21 mouse cellular contexts compared by ENCODE assay signal in genomic region chr3:91263540-91263939, GRCm38 (mm10).
DNase-seq lines count a peak whose midpoint lies in the region; ATAC-seq and TF ChIP-seq lines count a peak whose summit lies in the region.
"Had no signal": no experiment of that assay in that cellular context is flagged by ENCODE, and none has a peak within 500 bp of the region (broad histone marks: within the 10 kb centered on the region; RNA-seq: fewer than 3 reads in every experiment).

No protein-coding gene starts in this region.

- 13% methylated on average over 1 of the region's 1 CpGs for WGBS in forebrain, embryonic 13.5 days
- WGBS in hindbrain, embryonic 14.5 days: 0% methylated on average over 1 of the region's 1 CpGs
- 0% methylated on average over 1 of the region's 1 CpGs for WGBS in midbrain, embryonic 15.5 days
- WGBS in limb, embryonic 10.5 days: 18% methylated on average over 1 of the region's 1 CpGs

- TF ChIP-seq CTCF in brain, embryonic 14.5 days (IDR thresholded peaks at IDR 0.05; ENCODE audit: borderline replicate concordance, extremely low read depth, insufficient read depth, insufficient read length): no peak

- H3K27ac ChIP-seq in forebrain, embryonic 13.5 days: no peak overlapping the region
- no peak overlapping the region for H3K27ac ChIP-seq in hindbrain, embryonic 14.5 days
- H3K27ac ChIP-seq in midbrain, embryonic 15.5 days: no peak overlapping the region
- no peak overlapping the region for H3K27ac ChIP-seq in limb, embryonic 10.5 days
- H3K27ac ChIP-seq: embryonic facial prominence, embryonic 15.5 days; gastrocnemius, adult 2 months; kidney, postnatal 0 days; liver, embryonic 14.5 days; lung, embryonic 15.5 days; macrophage had no signal

- peaks cover 5% of the 10 kb centered on the region; the same call in 1 of the 2 replicates for H3K4me1 ChIP-seq in forebrain, embryonic 13.5 days
- no peaks in the 10 kb centered on the region for H3K4me1 ChIP-seq in hindbrain, embryonic 14.5 days (replicated peaks; ENCODE audit: control insufficient read depth, insufficient read depth, low read length)
- no peaks in the 10 kb centered on the region for H3K4me1 ChIP-seq in midbrain, embryonic 15.5 days
- no peaks in the 10 kb centered on the region for H3K4me1 ChIP-seq in limb, embryonic 10.5 days
- H3K4me1 ChIP-seq: embryonic facial prominence, embryonic 15.5 days; lung, embryonic 15.5 days had no signal

- H3K36me3 ChIP-seq in forebrain, embryonic 13.5 days (ENCODE audit: poor library complexity, severe bottlenecking): no peaks in the 10 kb centered on the region
- H3K36me3 ChIP-seq in hindbrain, embryonic 14.5 days (replicated peaks; ENCODE audit: control insufficient read depth, insufficient read depth): no peaks in the 10 kb centered on the region
- H3K36me3 ChIP-seq in midbrain, embryonic 15.5 days (replicated peaks): no peaks in the 10 kb centered on the region
- no peaks in the 10 kb centered on the region for H3K36me3 ChIP-seq in limb, embryonic 10.5 days
- H3K36me3 ChIP-seq: embryonic facial prominence, embryonic 15.5 days; lung, embryonic 15.5 days had no signal

- H3K4me3 ChIP-seq in forebrain, embryonic 13.5 days: no peak overlapping the region
- no peak overlapping the region for H3K4me3 ChIP-seq in hindbrain, embryonic 14.5 days (replicated peaks; ENCODE audit: low read length)
- no peak overlapping the region for H3K4me3 ChIP-seq in midbrain, embryonic 15.5 days
- H3K4me3 ChIP-seq in limb, embryonic 10.5 days: no peak overlapping the region
- H3K4me3 ChIP-seq: embryonic facial prominence, embryonic 15.5 days; gastrocnemius, adult 2 months; lung, embryonic 15.5 days had no signal

- no peak overlapping the region for H3K9ac ChIP-seq in forebrain, embryonic 13.5 days
- H3K9ac ChIP-seq in hindbrain, embryonic 14.5 days: no peak overlapping the region
- no peak overlapping the region for H3K9ac ChIP-seq in midbrain, embryonic 15.5 days
- H3K9ac ChIP-seq: embryonic facial prominence, embryonic 15.5 days; liver, embryonic 14.5 days; lung, embryonic 15.5 days had no signal

- TF ChIP-seq POLR2A in brain, embryonic 14.5 days (IDR thresholded peaks at IDR 0.05; ENCODE audit: borderline replicate concordance, extremely low read depth, insufficient read depth, insufficient read length, poor library complexity, severe bottlenecking): no peak

- peak; percentile 79 for DNase-seq in brain, embryonic 14.5 days (ENCODE audit: low read depth)
- no peak for DNase-seq in hindbrain, embryonic 14.5 days (ENCODE audit: low spot score)
- DNase-seq in limb, embryonic 10.5 days (ENCODE audit: low spot score): no peak
- DNase-seq in frontal cortex, postnatal 25 days (ENCODE audit: low spot score in 2 of 2): no peak
- DNase-seq in cerebellum, postnatal 36 days: no peak
- no peak for DNase-seq in ovary, adult 18-20 months (ENCODE audit: low spot score)
- DNase-seq: adrenal gland, postnatal 10 days; cerebellum, adult 11 months; cerebellum, postnatal 14 days; gastrocnemius, adult 2 months; heart, postnatal 10 days; right cerebral cortex, postnatal 14 days; thymus, adult 18-20 months had no signal

- 0 out of 2 replicates have a peak, but pooled peaks cover 2% of the 10 kb centered on the region for H3K9me3 ChIP-seq in forebrain, embryonic 13.5 days (replicated peaks)
- H3K9me3 ChIP-seq in hindbrain, embryonic 14.5 days (ENCODE audit: control insufficient read depth, low read length): no peaks in the 10 kb centered on the region
- H3K9me3 ChIP-seq in midbrain, embryonic 15.5 days: no peaks in the 10 kb centered on the region
- no peaks in the 10 kb centered on the region for H3K9me3 ChIP-seq in limb, embryonic 10.5 days (replicated peaks)
- H3K9me3 ChIP-seq: embryonic facial prominence, embryonic 15.5 days; lung, embryonic 15.5 days had no signal

- no peak overlapping the region for H3K4me2 ChIP-seq in forebrain, embryonic 13.5 days
- no peak overlapping the region for H3K4me2 ChIP-seq in hindbrain, embryonic 14.5 days (replicated peaks)
- no peak overlapping the region for H3K4me2 ChIP-seq in midbrain, embryonic 15.5 days
- H3K4me2 ChIP-seq: embryonic facial prominence, embryonic 15.5 days; heart, embryonic 11.5 days; lung, embryonic 15.5 days had no signal

- ATAC-seq in forebrain, embryonic 13.5 days: peak; percentile 90
- ATAC-seq in hindbrain, embryonic 14.5 days (ENCODE audit: low FRiP score): peak; percentile 92
- ATAC-seq in midbrain, embryonic 15.5 days (replicated peaks): peak; percentile 87

- H3K27me3 ChIP-seq in forebrain, embryonic 13.5 days: no peaks in the 10 kb centered on the region
- no peaks in the 10 kb centered on the region for H3K27me3 ChIP-seq in hindbrain, embryonic 14.5 days (ENCODE audit: control insufficient read depth, insufficient read depth, low read length)
- no peaks in the 10 kb centered on the region for H3K27me3 ChIP-seq in midbrain, embryonic 15.5 days (replicated peaks)
- no peaks in the 10 kb centered on the region for H3K27me3 ChIP-seq in limb, embryonic 10.5 days (ENCODE audit: low read depth, poor library complexity, severe bottlenecking)
- H3K27me3 ChIP-seq: embryonic facial prominence, embryonic 15.5 days; lung, embryonic 15.5 days had no signal
